Mouse (Mus musculus): ENCODE results near the gene Gstz1. TPM values are rescaled to one million over a fixed set of nuclear protein-coding genes. Genes with fewer than 3 reads are reported as not detected.

The Gstz1 gene
- 76.4 and 81.4 TPM in 2 replicates for polyA plus RNA-seq (2012; rRNA removed)

- no peaks in the 10 kb centered on the region for H3K27me3 ChIP-seq (ENCODE audit: control insufficient read depth, insufficient read depth, low read length)
- no peaks in the 10 kb centered on the region for H3K36me3 ChIP-seq (ENCODE audit: control insufficient read depth, insufficient read depth, low read length)
- H3K4me1 ChIP-seq (ENCODE audit: control insufficient read depth, insufficient read depth, low read length) = peaks cover 3% of the 10 kb centered on the region
- peak within 1 kb of the TSS; percentile 97 for H3K4me3 ChIP-seq (ENCODE audit: control insufficient read depth, low read depth, low read length)
- H3K27ac ChIP-seq (ENCODE audit: control insufficient read depth, insufficient read depth, low read depth, low read length) = peak within 1 kb of the TSS; percentile 99
- TF ChIP-seq CTCF (IDR thresholded peaks at IDR 0.05; ENCODE audit: control insufficient read depth, insufficient read depth, insufficient replicate concordance, low read depth, low read length) (no peak), POLR2A (IDR thresholded peaks at IDR 0.05; ENCODE audit: control insufficient read depth, low read depth, low read length) (peak; percentile 95; the same call in 1 of the 2 replicates)
Measured at GRCm38 (mm10) chr12:87146966-87147365, at the start of gene Gstz1. Gstz1 (plus strand) TSS chr12:87147165.

DNA sequence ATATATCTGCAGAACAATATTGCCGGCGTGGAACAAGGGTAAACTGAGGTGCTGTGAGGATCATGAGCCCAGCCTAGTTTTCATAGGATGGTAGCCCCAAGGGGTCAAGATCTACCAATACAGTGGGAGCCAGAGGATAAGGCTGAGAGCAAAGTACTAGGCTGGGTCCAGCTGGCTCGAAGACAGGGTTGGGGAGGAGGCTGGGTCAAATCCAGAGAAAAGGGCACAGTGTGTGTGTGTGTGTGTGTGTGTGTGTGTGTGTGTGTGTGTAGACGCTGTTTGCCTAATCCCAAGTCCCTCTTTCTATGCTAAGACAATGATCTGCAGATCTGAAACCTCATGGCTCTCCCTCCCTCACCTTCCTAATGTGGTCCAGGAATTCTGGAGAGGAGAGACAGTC is 46.6 kb upstream of the Gstz1 start:
- H3K27ac ChIP-seq (ENCODE audit: control insufficient read depth, insufficient read depth, low read depth, low read length) = no peak overlapping the region
- TF ChIP-seq CTCF (IDR thresholded peaks at IDR 0.05; ENCODE audit: control insufficient read depth, insufficient read depth, insufficient replicate concordance, low read depth, low read length) = no peak
- H3K27me3 ChIP-seq (ENCODE audit: control insufficient read depth, insufficient read depth, low read length) = no peaks in the 10 kb centered on the region
- no peak overlapping the region for H3K4me3 ChIP-seq (ENCODE audit: control insufficient read depth, low read depth, low read length)
- H3K4me1 ChIP-seq (ENCODE audit: control insufficient read depth, insufficient read depth, low read length) = peaks cover 9% of the 10 kb centered on the region
- H3K36me3 ChIP-seq (ENCODE audit: control insufficient read depth, insufficient read depth, low read length) = no peaks in the 10 kb centered on the region

DNA sequence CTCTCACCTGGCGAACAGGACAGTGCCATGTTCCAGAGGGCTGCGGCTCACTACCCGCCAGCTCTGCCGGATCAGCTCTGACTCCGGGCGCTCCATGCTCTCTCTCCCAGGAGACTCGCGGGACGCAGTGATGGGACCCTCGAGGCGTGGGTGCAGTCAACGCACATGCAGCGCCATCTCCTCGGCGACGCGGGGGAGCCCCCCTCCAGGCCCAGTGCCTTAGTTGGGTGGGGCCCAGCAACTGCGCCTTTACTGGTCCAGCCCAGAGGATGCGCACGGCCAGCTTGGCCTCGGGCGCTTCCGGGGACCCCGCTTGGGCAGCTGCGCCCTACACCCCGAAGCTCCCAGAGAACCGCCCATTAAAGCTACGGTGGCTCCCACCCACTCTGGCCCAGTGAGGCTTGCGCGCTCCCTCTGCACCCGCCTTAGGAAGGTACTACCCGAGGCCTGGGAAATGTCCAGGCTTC is 44.8 kb upstream of the Gstz1 start, which contains the start of gene Ngb:
Gene Ngb (minus strand): TSS at position 375 of the 467 bp plus-strand sequence.
- no peaks in the 10 kb centered on the region for H3K27me3 ChIP-seq (ENCODE audit: control insufficient read depth, insufficient read depth, low read length)
- H3K4me3 ChIP-seq (ENCODE audit: control insufficient read depth, low read depth, low read length) = peak within 1 kb of the TSS; percentile 83
- H3K4me1 ChIP-seq (ENCODE audit: control insufficient read depth, insufficient read depth, low read length) = peaks cover 9% of the 10 kb centered on the region
- no peak within 1 kb of the TSS for H3K27ac ChIP-seq (ENCODE audit: control insufficient read depth, insufficient read depth, low read depth, low read length)
- no peaks in the 10 kb centered on the region for H3K36me3 ChIP-seq (ENCODE audit: control insufficient read depth, insufficient read depth, low read length)
- TF ChIP-seq POLR2A (IDR thresholded peaks at IDR 0.05; ENCODE audit: control insufficient read depth, low read depth, low read length) (no peak), CTCF (IDR thresholded peaks at IDR 0.05; ENCODE audit: control insufficient read depth, insufficient read depth, insufficient replicate concordance, low read depth, low read length) (no peak)

GRCm38 (mm10) chr12:87103471-87103870 is 43.5 kb upstream of the Gstz1 start:
- H3K36me3 ChIP-seq (ENCODE audit: control insufficient read depth, insufficient read depth, low read length) = no peaks in the 10 kb centered on the region
- peaks cover 9% of the 10 kb centered on the region for H3K4me1 ChIP-seq (ENCODE audit: control insufficient read depth, insufficient read depth, low read length)
- no peak overlapping the region for H3K27ac ChIP-seq (ENCODE audit: control insufficient read depth, insufficient read depth, low read depth, low read length)
- TF ChIP-seq POLR2A (IDR thresholded peaks at IDR 0.05; ENCODE audit: control insufficient read depth, low read depth, low read length) = no peak
- TF ChIP-seq CTCF (IDR thresholded peaks at IDR 0.05; ENCODE audit: control insufficient read depth, insufficient read depth, insufficient replicate concordance, low read depth, low read length) = no peak
- no peak overlapping the region for H3K4me3 ChIP-seq (ENCODE audit: control insufficient read depth, low read depth, low read length)
- H3K27me3 ChIP-seq (ENCODE audit: control insufficient read depth, insufficient read depth, low read length) = no peaks in the 10 kb centered on the region

DNA sequence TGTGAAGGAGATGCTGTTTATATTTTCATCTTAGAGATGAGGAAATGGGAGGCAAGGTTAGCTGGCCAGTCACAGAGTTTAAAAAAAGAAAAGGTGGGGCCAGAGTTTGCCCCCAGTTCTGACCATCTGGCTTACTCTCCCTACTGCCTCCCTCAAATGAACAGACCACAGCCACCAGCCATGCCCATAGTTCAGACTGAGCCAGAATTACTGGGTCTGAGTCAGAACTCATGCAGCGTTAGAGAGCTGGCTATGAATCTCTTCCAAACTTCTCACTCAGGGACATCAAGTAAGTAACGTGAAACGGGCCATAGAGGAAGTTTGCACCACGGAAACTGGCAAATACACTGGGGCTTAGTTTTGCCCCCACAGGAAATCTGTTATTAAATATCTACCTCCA is 42.2 kb upstream of the Gstz1 start:
- Histone ChIP-seq H3K27me3 (ENCODE audit: control insufficient read depth, insufficient read depth, low read length) (no peaks in the 10 kb centered on the region), H3K4me1 (ENCODE audit: control insufficient read depth, insufficient read depth, low read length) (peaks cover 9% of the 10 kb centered on the region), H3K27ac (ENCODE audit: control insufficient read depth, insufficient read depth, low read depth, low read length) (no peak overlapping the region), H3K4me3 (ENCODE audit: control insufficient read depth, low read depth, low read length) (no peak overlapping the region), H3K36me3 (ENCODE audit: control insufficient read depth, insufficient read depth, low read length) (no peaks in the 10 kb centered on the region; the same call in 1 of the 2 replicates)
- TF ChIP-seq POLR2A (IDR thresholded peaks at IDR 0.05; ENCODE audit: control insufficient read depth, low read depth, low read length) = no peak
- TF ChIP-seq CTCF (IDR thresholded peaks at IDR 0.05; ENCODE audit: control insufficient read depth, insufficient read depth, insufficient replicate concordance, low read depth, low read length) = no peak

DNA sequence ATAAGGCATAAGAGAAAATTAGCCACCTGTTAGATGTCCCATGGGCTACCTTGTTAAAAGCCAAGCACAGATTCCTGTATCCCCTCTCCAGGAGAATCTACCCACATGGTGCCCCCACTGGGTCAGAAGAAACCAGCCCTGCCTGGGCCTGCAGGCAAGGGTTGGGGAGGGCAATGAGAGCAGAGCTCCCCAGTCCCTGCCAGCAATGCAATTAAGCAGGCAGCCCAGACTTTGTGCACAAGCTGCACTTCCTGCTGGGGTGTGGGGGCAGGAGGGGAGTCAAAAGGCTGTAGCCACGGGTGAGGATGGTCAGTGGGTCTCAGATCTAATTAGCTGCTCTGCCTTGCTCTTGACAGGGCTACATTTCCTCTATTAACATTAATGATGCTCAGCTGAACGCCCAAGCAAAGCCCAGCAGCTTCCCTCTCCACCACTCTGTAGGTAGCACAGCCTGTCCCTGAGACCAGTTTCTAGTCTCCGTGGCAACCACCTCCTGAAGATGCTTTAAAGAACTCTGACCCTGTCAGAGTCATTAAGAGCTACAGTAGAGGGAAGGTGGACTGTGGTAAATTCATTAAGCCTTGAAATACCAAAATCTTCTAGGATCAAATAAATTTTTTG is 39.5 kb upstream of the Gstz1 start:
- no peak overlapping the region for H3K27ac ChIP-seq (ENCODE audit: control insufficient read depth, insufficient read depth, low read depth, low read length)
- no peak for TF ChIP-seq POLR2A (IDR thresholded peaks at IDR 0.05; ENCODE audit: control insufficient read depth, low read depth, low read length)
- TF ChIP-seq CTCF (IDR thresholded peaks at IDR 0.05; ENCODE audit: control insufficient read depth, insufficient read depth, insufficient replicate concordance, low read depth, low read length) = no peak
- no peaks in the 10 kb centered on the region for H3K27me3 ChIP-seq (ENCODE audit: control insufficient read depth, insufficient read depth, low read length)
- no peak overlapping the region for H3K4me3 ChIP-seq (ENCODE audit: control insufficient read depth, low read depth, low read length)
- H3K4me1 ChIP-seq (ENCODE audit: control insufficient read depth, insufficient read depth, low read length) = no peaks in the 10 kb centered on the region
- H3K36me3 ChIP-seq (ENCODE audit: control insufficient read depth, insufficient read depth, low read length) = peaks cover 4% of the 10 kb centered on the region

GRCm38 (mm10) chr12:87121918-87122589 is 24.9 kb upstream of the Gstz1 start:
- no peak overlapping the region for H3K27ac ChIP-seq (ENCODE audit: control insufficient read depth, insufficient read depth, low read depth, low read length)
- H3K4me1 ChIP-seq (ENCODE audit: control insufficient read depth, insufficient read depth, low read length) = no peaks in the 10 kb centered on the region
- H3K27me3 ChIP-seq (ENCODE audit: control insufficient read depth, insufficient read depth, low read length) = no peaks in the 10 kb centered on the region
- H3K36me3 ChIP-seq (ENCODE audit: control insufficient read depth, insufficient read depth, low read length) = no peaks in the 10 kb centered on the region; the same call in 1 of the 2 replicates
- TF ChIP-seq CTCF (IDR thresholded peaks at IDR 0.05; ENCODE audit: control insufficient read depth, insufficient read depth, insufficient replicate concordance, low read depth, low read length) (no peak), POLR2A (IDR thresholded peaks at IDR 0.05; ENCODE audit: control insufficient read depth, low read depth, low read length) (no peak)
- H3K4me3 ChIP-seq (ENCODE audit: control insufficient read depth, low read depth, low read length) = no peak overlapping the region

Measured in testis, adult 2 months (tissue).